Mouse (Mus musculus): ENCODE results near the gene Tbx15.
A peak's percentile ranks its signal among the peaks of the same experiment; 100 is the strongest.
"Not testable (repeated sequence)": the region's sequence is repeated elsewhere in the genome, so short reads cannot be mapped to it uniquely, and the experiment has no call there.

Gene Tbx15

DNA sequence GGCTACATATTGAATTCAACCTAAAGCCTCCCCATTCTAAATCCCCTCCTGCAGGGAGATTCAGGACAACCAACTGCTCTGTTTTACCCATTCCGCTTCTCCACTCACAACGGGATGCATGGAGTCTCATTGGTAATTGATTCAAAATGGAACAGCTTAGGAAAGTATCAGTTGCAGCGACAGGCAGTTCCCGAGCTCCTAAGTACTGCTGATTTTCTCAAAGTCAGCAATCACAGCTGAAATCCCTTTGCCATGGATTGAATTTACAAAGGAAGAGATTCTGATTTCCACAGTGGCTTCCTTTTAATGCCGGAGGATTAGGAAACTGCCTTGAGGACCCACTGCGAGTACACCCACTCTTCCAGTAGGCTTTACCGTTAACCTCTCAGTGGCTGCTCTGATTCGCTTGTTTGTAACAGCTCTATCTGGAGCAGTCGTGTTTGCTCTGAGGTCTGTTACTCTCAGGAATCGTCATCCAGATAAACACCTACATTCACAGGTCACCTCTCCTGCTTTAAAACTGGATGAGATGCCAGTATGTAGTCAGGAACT lies 26.6 kb downstream of the Tbx15 start:
- DNase-seq (ENCODE audit: low read depth, low spot score) = no peak

DNA sequence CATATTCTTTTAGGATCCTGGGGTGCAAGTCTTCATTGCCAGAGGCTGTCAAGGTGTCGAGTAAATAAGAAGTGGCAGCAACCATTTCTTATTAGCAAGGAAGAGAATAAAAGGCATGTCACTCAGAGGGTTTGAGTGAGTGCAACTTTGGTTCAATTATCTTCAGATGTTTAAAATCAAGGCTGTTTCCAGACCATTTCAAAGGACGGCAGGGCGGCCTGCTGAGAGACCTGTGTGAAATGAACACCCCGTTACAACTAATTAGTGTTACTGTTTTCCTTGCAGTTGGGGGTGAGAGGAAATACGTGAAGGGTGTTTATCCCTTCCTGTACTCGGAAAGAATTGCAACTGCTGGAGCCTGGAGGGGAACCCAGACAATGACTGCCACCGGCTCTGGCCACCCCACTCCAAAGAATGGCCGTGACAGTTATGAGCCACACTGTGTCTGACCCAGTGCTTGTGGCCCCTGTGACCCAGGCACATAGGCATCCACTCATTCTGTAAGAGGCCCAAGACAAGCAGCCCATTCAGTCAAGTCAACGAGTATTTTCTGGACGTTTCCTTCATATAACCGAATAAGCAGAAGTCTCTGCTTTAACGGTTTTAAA lies 37.9 kb downstream of the Tbx15 start:
- DNase-seq (ENCODE audit: low read depth, low spot score) = no peak

DNA sequence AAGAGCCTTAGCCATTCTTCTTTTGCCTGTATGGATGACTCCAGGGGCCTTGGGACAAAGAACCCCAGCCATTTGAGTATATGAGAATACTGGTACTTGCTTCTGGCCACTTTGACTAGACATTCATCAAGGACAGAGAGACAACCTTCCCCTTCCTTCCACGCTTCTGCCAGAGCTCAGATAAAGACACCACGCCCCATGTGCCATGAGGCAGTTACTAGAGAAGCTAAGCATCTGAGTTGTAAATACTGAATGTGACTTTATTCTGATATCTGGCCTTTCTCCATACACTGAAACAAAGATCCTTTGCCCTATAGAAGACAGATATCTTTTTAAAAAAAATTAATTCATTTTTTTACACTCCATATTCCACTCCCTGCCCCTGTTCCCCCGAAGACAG lies 39.5 kb downstream of the Tbx15 start:
- DNase-seq (ENCODE audit: low read depth, low spot score) = no peak

DNA sequence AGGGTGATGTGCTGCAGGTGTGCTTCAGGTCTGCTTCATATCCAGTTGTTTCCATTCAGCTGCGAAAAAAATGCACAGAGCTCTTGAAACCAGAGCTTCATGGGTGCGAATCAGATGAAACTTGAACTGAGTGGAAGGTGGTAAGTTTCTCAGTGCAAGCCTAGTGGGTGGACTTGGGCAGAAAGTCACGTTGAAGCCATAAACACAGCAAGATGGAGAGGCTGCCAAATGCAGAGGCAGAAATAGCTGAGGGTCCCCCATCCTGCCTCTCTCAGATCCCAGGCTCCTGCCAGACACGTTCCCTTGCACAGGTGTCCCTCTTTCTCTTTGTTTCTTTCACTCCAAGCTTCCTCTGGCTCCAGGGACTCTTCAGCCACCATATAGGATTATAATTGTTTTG lies 41.3 kb downstream of the Tbx15 start:
- DNase-seq (ENCODE audit: low read depth, low spot score) = no peak

DNA sequence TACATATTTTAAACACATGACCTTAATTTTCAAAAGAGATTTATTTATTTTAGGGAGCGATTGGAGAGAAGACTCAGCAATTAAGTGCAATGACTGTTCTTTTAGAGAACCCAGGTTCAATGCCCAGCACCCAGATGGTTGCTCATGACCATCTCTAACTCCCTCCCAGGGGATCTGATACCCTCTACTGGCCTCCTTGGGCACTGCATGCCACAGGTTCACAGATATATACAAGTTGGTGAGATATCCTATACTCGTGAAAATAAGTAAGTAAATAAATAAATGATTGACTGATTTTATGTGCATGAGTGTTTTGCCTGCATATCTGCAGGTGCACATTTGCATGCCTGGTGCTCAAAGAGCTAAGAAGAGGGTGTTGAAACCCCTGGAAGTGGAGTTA lies 48.1 kb downstream of the Tbx15 start:
- no peak for DNase-seq (ENCODE audit: low read depth, low spot score)

DNA sequence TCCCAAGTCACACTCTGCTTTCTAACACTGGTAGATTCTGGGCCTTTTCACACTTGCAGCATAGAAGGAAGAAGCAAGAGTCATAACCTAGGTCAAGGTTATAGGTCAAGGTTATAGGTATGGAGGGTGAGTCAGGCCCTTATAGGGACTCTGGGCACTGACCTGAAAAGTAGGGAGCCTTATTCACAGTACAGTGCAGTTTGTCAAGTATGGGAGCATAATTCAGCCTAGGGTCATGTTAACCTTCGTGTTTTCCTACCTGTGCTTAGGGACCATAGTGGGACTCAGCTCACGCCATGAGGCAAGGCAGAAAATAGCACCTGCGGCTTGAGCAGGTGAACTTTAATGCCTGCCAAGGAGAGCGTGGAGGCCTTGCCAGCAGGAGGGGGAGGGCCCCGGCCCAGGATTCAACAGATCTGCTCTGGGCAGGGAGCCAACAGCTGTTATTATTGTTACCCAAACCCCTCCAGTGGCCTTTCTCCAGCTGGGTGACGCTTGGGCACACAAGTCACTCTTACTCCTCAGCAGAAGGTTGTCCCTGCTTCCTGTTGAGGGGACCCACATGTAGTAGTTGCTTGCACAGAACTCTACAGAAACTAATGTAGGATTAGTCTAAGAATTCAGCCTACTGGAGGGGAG lies 50.0 kb downstream of the Tbx15 start:
- no peak for DNase-seq (ENCODE audit: low read depth, low spot score)

DNA sequence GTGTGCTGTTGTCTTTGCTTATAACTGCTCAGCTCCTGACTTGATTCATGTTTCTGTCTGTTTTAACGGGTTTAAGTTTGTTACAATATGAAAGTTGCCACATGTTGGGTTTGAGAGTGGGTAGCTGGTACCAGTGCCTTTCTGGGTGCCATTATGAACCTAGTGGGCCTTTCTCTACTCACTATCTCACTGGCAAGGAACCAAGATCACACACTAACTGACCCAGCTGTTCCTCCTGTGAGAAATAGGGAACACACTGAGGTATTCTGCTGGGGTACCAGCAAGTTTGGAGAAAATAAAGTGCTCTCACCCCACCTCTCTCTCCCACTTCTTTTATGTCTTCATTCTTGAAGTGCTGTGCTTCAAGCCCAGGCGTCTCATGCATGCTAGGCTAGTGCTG lies 50.7 kb downstream of the Tbx15 start:
- DNase-seq (ENCODE audit: low read depth, low spot score) = no peak

DNA sequence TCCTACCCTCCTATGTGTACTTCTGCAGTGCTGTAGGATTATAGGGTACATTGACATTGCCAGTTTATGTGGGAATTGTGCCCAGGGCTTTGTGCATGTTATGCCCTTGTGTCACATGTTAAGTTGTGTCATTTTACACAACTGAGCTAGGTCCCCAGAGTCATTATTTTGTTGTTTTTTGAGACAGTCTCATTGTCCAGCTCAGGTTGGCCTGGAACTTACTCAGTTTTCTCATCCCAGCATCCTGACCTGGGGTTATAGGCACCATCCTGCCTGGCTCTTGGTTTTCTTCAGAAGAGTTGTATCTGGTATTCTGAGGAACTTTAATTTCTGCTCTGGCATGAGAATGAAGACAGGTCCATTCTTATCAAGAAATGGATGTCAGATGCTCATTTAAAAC lies 51.2 kb downstream of the Tbx15 start:
- DNase-seq (ENCODE audit: low read depth, low spot score) = no peak

DNA sequence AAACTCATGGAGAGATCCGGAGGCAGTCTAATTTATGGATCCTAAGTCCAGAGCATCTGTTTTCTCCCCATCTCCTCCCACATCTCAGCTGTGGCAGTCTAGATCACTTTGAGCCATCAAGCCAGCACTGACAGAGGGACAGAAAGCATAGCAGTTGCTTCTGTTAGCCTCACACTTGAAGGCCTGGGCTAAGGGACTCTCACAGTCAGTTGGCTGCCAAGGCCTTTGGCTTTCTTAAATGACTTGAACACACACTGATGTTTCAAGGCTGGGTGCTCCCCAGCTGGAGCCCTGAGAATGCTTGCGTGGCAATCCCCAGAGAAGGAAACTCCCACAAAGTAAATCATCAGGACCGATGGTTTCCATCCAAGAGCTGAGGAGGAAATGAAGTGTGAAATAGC lies 52.4 kb downstream of the Tbx15 start:
- no peak for DNase-seq (ENCODE audit: low read depth, low spot score)

DNA sequence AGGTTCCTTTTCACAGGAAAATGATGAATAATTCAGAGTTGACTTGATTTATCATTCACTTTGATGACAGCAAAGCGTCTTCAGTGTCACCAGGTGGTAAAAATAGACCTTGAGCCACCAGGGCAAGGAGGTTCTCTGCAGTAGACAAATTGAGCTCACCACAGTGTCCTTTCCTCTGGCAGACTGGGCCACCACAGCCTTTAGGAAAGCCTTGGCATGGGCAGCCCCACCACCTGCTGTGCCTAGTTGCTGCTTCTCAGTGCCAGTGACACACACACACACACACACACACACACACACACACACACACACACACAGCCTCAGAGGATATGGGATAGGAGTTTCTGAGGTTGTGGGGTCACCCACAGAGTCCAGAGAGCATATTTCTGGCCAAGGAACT lies 54.0 kb downstream of the Tbx15 start:
- not testable (repeated sequence) for DNase-seq (ENCODE audit: low read depth, low spot score)

DNA sequence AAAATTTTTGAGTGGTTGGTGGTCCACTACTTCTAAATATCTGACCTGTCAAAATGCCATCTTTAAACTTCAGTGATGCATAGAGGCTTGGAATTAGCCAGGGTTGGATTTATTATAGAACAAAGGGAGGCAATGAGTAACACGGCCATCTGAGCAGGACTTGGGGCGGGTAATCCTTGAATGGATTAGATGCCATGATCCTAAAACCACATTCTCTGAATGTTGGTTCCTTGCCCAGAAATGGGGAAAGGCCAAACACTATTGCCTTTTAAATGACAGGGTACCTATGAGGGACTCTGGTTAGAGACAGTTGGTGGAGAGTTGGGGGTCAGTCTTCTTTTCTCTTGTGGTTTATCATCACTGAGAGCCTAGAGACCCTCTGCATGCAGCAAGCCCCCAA lies 55.1 kb downstream of the Tbx15 start:
- no peak for DNase-seq (ENCODE audit: low read depth, low spot score)

DNA sequence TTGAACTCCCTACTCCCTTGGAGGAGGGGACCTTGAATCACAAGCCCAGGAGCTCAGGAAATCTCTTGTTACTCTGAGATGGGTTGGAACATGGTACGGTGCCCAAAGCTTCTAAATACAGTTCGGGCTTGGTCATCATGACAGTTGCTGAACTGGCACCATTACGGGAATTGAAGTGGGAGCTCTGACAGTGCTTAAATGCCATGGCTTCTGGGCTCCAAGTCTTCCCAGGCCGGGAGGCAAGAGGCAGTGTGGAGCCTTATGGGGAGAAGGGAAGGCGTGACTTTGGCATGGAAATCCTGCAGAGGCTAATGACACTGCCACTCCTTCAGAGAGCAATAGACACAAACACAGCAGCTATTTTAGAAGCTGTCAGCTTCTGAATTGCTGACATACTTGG lies 56.0 kb downstream of the Tbx15 start:
- no peak for DNase-seq (ENCODE audit: low read depth, low spot score)

DNA sequence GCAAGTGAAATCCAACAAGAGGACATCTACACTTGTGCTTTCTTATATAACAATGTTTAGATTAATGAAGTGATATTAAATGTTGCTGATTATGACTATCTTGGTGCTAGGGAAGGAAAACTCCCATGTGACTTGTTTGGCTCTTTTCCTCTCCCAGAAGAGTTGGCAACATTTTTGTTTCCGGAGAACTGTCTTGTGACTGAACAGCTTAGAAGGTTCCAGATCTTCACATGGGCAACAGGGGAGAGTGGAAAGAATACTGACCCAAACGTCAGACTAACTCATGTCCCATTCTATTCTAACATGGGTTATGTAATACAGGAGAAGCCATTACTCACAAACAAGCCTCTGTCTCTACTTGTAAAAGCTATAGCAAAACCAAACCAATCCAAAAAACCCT lies 60.7 kb downstream of the Tbx15 start:
- DNase-seq (ENCODE audit: low read depth, low spot score) = no peak

DNA sequence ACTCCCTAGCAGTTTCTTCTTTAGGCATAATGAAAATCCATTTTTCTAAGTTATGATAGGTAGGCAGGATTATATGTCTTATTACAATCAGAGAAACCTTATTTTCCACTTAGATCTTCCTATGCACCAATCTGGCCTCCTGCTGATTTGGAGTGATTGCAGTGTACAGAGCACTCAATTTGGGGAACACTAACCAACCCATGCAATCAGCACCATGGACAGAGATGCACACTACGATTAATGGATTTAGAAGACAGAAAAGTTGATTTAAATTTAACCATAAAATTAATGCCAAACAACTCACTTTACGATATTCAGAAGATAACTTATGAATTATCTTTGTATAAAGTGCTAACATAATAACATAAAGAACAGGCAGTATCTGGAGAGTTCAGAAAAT lies 70.7 kb downstream of the Tbx15 start:
- peak; percentile 56 for DNase-seq (ENCODE audit: low read depth, low spot score)

DNA sequence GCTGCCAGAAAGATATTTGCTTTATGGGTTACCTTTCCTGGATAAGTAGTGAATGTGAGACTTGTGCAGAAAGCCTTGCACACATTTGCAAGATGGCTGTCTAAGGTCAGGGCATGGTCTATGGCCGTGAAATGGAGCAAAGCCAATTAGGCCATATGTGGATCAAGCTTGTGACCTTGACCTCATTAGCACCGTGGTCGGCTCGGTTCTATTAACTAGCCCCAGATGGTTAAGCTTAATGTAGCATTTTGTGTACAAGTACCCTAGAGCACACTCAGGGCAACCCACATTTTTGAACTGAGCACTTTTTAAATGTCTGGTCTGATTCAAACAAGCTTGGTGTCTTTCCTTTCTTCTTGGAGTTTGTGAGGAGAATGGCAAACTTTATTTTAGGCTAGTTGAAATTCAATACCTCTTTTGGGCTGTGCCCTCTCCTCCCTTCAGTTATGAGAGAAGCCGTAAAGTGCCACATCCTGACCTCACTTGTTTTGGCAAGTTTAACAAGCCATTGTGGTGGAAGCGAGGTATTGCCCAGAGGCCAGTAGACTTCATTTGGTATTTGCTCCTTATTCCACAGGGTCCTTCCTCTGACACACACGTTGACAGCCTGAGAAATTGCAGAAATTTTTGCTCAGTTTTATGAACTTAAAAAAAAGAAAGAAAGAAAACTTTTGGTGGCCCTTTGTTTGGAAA lies 71.9 kb downstream of the Tbx15 start:
- DNase-seq (ENCODE audit: low read depth, low spot score) = no peak

DNA sequence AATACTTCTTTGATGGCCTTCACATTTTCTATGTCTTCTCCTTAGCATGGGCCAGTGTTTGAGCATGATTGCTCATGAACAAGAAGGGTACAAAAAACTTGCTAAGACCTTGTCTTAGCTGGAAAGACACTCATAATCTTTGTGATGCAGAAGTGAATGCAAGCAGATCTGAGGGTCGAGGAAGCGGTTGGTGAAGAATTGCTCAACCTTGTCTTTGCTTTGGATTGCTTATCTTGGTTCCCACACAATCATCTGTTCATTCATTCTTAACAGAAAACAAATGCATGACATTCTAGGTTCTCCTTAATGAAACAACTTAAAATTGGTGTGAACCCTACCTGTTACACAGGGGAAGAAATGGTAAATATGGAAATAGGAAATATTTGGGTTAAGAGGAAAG lies 82.2 kb downstream of the Tbx15 start:
- DNase-seq (ENCODE audit: low read depth, low spot score) = no peak

DNA sequence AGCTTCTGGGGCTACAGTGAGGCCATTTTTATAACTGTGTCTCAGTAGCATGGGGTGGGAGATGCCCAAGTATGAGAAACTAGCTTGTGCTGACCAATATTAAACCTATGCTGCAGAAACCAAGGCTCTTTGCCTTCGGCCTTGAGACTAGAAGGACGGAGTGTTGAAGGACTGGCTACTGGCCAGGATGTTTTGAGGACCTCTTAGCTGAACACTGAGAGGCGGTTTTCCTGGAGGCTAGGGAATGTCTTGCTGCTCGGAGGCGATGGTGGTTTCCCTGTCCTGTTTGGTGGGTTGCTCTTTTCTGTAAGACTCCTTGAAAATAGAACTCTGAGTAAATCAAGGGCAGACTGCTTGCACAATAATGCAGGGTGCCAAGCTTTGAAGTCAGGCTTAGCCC lies 89.1 kb downstream of the Tbx15 start:
- no peak for DNase-seq (ENCODE audit: low read depth, low spot score)

DNA sequence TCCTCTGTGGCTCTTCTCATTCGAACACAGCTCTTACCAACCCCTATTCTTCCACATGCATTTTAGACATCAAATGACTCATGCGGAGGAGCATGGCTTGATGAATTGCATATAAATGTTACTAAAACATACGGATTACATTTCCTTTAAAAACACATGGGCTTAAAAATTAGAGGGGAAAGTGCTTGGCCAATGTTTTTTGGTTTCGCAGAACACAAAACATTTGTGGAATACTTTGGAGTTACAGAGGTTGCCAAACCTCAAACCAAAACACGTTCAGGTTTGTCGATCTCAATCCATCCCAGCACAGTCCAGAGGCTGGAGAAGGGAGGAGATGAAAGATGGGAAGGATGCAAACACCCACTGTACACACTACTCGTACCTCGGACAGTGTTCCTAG lies 90.9 kb downstream of the Tbx15 start:
- no peak for DNase-seq (ENCODE audit: low read depth, low spot score)

DNA sequence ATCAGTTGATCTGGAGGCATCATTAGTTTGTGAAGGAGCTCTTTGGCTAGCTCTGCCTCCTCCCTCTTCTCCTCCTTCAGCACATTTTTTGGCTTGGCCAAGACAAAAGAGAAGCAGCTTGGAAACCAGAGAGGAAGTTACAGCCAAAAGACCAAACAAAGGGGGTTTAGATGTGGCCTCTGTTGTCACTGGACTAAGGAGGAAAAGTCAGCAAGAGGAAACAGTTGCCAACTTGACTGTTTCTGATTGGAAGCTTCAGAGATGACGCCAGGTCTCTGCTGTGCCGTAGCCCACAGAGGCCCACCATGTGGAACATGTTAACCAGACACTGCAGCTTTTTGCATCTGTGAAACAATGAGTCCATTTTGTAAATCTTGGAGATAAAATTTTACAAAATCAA lies 96.7 kb downstream of the Tbx15 start:
- no peak for DNase-seq (ENCODE audit: low read depth, low spot score)

DNA sequence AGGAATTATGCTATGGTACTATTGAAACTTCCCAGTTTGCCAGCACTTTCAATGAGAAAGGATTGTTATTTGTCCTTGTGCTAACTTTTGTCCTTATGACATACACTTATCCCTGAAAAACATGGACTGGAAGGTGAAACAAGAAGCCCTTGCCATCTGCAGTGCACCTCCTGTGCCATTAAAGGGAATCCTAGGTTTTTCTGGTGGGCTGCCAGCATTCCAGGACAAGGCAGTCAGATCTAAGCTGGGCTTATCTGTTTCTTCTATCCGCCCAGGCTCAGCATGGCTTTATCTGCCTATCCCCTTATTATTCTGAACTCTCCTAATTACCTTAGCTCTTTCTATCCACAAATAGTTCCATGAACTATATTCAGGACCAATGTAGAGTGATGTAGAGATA lies 98.6 kb downstream of the Tbx15 start:
- no peak for DNase-seq (ENCODE audit: low read depth, low spot score)

DNA sequence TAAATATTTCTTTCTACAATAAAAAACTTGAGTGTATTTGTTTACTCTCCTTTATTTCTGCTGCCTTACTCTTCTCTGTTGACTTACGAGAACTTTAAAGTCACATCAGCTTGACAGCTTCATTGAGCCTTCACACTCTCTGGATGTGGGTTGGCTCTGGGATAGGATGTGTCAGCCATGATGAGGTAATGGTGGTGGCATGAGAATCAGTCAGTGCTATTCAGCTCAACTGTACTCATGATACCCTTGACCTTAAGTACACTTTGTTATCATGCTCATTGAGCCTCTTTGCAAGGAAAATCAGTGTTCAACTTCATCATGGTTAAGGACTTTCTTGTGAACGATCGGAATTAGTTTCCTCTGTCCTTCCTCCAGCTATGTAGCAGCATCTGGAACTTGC lies 99.8 kb downstream of the Tbx15 start:
- DNase-seq (ENCODE audit: low read depth, low spot score) = no peak

DNA sequence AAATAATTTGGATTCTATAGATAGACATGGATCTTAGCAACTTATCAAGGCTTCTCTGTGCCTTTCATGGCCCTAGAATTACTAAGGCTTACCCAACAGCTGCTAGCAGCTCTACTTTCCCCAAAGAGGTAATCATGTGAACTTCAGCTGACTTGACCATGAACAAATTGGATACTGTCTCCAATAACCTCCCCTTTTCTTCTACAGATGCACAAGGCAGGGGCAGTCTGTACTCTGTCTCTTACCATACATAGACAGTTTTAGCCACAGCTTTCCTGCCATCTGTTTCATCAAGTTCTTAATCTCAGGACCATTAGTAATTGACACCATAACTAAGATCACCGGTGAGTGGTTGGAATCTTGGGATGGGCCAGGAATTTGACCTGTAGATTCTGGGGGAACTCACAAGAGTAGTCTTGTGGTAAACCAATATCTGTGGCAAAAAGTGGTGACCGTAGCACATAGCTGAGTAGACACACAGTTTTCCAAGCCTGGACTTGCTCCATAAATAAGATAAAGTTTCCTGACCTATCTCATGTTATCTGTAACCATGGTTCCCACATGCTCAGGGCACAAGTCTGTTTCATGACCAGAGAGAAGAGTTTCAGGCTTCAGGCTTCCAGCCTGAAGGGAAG lies 139.6 kb downstream of the Tbx15 start:
- no peak for DNase-seq (ENCODE audit: low read depth, low spot score)

DNA sequence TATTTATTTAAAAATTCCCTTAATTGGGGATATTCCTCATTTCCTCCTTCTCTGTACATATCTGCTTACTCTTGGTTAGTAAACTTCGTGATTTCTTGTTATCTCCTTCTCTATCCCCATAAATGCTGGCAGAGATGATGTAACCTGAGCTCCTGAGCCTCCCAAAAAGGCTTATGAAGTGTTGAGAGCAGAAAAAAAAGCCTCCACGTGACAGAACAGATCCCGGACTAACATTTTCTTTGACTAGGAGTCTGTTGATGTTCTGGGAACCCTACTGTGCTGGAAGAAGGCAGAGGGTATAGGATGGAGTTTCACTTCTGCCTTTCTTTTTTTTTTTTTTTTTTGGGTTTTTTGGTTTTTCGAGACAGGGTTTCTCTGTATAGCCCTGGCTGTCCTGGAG lies 146.9 kb downstream of the Tbx15 start:
- no peak for DNase-seq (ENCODE audit: low read depth, low spot score)

Measured in mesoderm, embryonic 11.5 days (tissue).